Mouse (Mus musculus) midbrain, embryonic 15.5 days (tissue): Measurements from ENCODE around the gene Lrp8. TPM values are rescaled to one million over a fixed set of nuclear protein-coding genes. Genes with fewer than 3 reads are reported as not detected.

Experiments used
- ATAC-seq: fragments of 200-750 bp; cut with Nextera tagmentation; replicated peaks from 2 replicates; pipeline ENCODE4 v1.8.0; 2017; ENCODE audit warnings: moderate TSS enrichment
- H3K27ac ChIP-seq: fragments of 300-500 bp; sonication (generic); 2 replicates; pipeline ENCODE4 v1.5.1; 2015; ENCODE audit warnings: mild to moderate bottlenecking, inconsistent platforms
- H3K27me3 ChIP-seq: fragments of 300-500 bp; sonication (generic); replicated peaks from 2 replicates; pipeline ENCODE4 v1.6.1; 2015; ENCODE audit warnings: inconsistent platforms
- H3K36me3 ChIP-seq: fragments of 300-500 bp; sonication (generic); replicated peaks from 2 replicates; pipeline ENCODE4 v1.6.1; 2015; ENCODE audit warnings: inconsistent platforms
- H3K4me1 ChIP-seq: fragments of 300-500 bp; sonication (generic); 2 replicates; pipeline ENCODE4 v1.6.1; 2015; ENCODE audit warnings: inconsistent platforms
- H3K4me2 ChIP-seq: fragments of 300-500 bp; sonication (generic); 2 replicates; pipeline ENCODE4 v1.6.1; 2015; ENCODE audit warnings: inconsistent platforms, mild to moderate bottlenecking, moderate library complexity
- H3K4me3 ChIP-seq: fragments of 300-500 bp; sonication (generic); 2 replicates; pipeline ENCODE4 v1.5.1; 2015; ENCODE audit warnings: mild to moderate bottlenecking, inconsistent platforms
- H3K9ac ChIP-seq: fragments of 300-500 bp; sonication (generic); 2 replicates; pipeline ENCODE4 v1.6.1; 2015; ENCODE audit warnings: mild to moderate bottlenecking, inconsistent platforms
- H3K9me3 ChIP-seq: fragments of 300-500 bp; sonication (generic); 2 replicates; pipeline ENCODE4 v1.6.1; 2016; ENCODE audit warnings: inconsistent platforms
- WGBS: fragments of 180-500 bp; shearing (Covaris S2); methylation state at CpG from one replicate; pipeline ENCODE4 v1.1.7; 2015; ENCODE audit warnings: mixed read lengths; 5-methylcytosine and 5-hydroxymethylcytosine counted together
- polyA plus RNA-seq: library from polyadenylated mRNA; unstranded; fragments of >200 nt; fragmentation: Nextera tagmentation; extraction: Ambion mirVana; gene quantifications from 2 replicates; pipeline ENCODE4 v1.2.1, GENCODE M21; 2015

The Lrp8 gene
- polyA plus RNA-seq, 1 experiment from 2014 or later, result 70.6 TPM

DNA sequence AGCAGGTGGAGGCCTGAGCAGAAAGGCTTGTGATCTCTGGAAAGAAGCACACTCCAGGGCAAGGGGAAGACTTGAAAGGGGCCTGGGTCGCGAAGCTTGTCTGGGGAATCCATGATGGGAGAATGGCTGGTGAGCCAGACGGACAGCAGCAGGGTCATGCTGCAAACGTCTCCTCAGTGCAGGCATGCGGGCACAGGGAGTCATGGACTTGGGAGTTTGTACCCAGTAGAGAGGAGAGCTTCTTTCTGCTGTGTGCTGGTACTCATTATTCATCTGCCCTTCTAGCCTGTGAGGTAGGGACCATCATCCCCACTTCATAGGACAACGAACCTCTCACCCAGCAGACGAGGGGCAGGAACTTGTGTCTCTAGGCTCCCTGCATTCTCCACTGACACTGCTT is 51.8 kb downstream of the Lrp8 start:
- Histone ChIP-seq H3K4me1 (no peaks in the 10 kb centered on the region), H3K9ac (no peak overlapping the region), H3K9me3 (no peaks in the 10 kb centered on the region), H3K36me3 (peaks cover 43% of the 10 kb centered on the region), H3K27me3 (no peaks in the 10 kb centered on the region), H3K4me3 (no peak overlapping the region), H3K27ac (no peak overlapping the region), H3K4me2 (no peak overlapping the region)
- WGBS, result 87% methylated on average over 7 of the region's 7 CpGs
- ATAC-seq, result no peak

DNA sequence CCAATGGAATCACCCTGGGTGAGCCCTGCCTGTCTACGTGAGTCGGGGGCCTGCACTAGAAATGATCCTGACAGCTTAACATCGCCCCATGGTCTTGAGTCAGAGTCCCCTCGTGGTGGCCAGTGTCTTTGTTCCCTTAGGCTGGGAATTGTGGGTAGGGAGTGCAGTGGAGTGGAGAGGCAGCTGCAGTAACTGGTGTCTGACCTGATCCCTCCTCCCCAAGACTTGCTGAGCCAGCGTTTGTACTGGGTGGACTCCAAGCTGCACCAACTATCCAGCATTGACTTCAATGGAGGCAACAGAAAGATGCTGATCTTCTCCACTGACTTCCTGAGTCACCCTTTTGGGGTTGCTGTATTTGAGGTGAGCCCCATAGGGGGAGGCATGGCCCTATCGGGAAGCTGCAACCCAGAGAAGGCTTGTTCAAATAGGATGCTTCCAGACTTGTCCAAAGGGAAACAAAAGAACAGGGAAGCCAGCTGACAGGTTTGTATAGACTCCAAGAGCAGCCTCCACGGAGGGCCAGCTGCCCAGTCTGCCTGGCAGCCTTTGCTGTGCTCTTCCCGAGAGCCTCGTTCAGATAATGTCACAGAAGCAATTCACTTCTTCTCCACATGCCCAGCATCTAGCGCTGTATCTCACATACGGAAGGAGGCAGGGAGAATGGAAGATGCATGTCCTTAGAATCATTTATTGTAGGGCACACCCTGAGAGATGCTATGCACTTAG is 55.1 kb downstream of the Lrp8 start:
- H3K27ac ChIP-seq, result no peak overlapping the region
- no peak for ATAC-seq

DNA sequence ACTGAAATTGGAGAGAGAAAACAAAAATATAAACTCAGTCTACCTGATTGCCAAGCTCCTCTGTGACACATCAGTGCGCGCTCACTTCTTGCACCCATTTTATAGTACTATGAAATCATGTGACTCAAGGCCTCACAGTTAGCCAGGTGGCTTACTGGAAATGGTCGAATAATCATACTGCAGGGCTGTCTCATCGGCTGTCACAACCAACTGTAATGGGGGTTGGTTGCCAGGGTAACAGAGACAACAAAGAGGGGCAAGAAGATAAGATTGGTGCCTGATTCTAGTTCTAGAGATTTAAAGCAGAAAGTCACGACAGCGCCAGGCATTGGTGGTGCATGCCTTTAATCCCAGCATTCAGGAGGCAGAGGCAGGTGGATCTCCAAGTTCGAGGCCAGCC is 56.9 kb downstream of the Lrp8 start:
- H3K4me1 ChIP-seq, result no peaks in the 10 kb centered on the region
- ATAC-seq, result no peak
- H3K4me2 ChIP-seq, result no peak overlapping the region
- H3K27ac ChIP-seq, result no peak overlapping the region
- no peaks in the 10 kb centered on the region for H3K27me3 ChIP-seq
- no peak overlapping the region for H3K9ac ChIP-seq
- H3K9me3 ChIP-seq, result no peaks in the 10 kb centered on the region
- peaks cover 63% of the 10 kb centered on the region for H3K36me3 ChIP-seq
- no peak overlapping the region for H3K4me3 ChIP-seq
- WGBS, result 90% methylated on average over 7 of the region's 7 CpGs

More for the DNA sequence above, 55.1 kb downstream of the Lrp8 start:
- H3K4me1 ChIP-seq, result no peaks in the 10 kb centered on the region
- peaks cover 64% of the 10 kb centered on the region for H3K36me3 ChIP-seq
- no peak overlapping the region for H3K4me3 ChIP-seq
- 70% methylated on average over 11 of the region's 11 CpGs for WGBS
- no peak overlapping the region for H3K9ac ChIP-seq
- H3K27me3 ChIP-seq, result no peaks in the 10 kb centered on the region
- H3K9me3 ChIP-seq, result no peaks in the 10 kb centered on the region
- no peak overlapping the region for H3K4me2 ChIP-seq

DNA sequence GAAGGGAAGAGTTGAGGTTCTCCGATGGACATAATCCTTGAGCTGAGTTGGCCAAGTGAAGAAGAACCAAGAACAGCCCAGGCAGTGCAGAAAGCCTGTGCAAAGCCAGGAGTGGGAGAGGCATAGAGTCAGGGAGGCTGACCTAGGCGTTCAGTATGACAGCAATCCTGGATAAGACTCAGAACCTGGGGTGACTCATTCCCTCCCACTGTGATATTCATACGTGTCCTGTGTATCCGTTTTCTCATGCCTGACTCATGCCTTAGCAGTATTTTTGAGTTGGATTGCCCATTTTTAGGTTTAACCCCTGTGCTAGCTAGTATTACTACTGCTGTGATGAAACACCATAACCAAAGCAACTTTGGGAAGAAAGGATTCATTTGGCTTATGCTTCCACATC is 62.8 kb downstream of the Lrp8 start:
- ATAC-seq, result no peak
- H3K27me3 ChIP-seq, result no peaks in the 10 kb centered on the region
- no peaks in the 10 kb centered on the region for H3K9me3 ChIP-seq
- no peak overlapping the region for H3K9ac ChIP-seq
- peaks cover 59% of the 10 kb centered on the region for H3K36me3 ChIP-seq
- H3K4me2 ChIP-seq, result no peak overlapping the region
- WGBS, result 94% methylated on average over 4 of the region's 4 CpGs
- no peaks in the 10 kb centered on the region for H3K4me1 ChIP-seq
- H3K4me3 ChIP-seq, result no peak overlapping the region
- H3K27ac ChIP-seq, result no peak overlapping the region

DNA sequence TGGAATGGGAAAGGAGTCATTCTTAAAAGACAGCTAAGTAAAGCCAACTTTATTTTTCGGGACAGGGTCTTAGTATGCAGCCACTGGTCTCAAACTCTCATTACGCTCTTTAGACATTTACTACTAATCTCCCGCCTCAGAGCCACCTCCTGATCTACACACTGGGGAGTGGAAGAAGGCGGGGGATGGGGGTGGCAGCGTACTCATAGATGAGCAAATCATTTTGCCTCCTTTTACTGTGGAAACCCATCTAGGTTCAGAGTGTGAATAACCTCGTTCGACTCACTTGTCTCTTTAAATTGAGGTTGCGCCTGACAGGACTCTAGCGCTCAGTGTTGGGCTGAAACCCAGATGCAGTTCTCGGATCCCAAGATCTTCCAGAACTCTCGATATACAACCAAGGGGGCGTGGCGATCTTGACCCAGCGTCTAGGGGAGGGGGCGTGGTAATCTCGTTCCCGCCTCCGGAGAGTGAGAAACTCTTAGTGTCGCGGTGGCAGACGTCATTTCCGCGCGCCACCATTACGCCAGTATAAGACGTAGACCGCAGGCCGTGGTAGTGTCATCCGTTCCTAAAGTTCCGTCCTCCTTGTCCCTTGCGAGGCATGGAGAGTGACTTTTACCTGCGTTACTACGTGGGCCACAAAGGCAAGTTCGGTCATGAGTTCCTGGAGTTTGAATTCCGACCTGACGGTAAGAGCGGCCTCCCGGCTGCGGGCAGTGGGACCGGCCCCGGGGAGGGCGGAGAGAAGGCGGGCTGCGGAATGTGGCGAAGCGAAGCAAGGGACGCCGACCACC is 77.4 kb downstream of the Lrp8 start, which contains the start of gene Magoh:
Magoh (plus strand) TSS at position 502 of the 797 bp plus-strand sequence.
- WGBS, result 3% methylated on average over 48 of the region's 48 CpGs
- peaks cover 23% of the 10 kb centered on the region for H3K36me3 ChIP-seq
- H3K4me2 ChIP-seq, result peak within 1 kb of the TSS; percentile 75
- H3K4me3 ChIP-seq, result peak within 1 kb of the TSS; percentile 62
- peaks cover 16% of the 10 kb centered on the region for H3K4me1 ChIP-seq
- no peaks in the 10 kb centered on the region for H3K9me3 ChIP-seq
- H3K27me3 ChIP-seq, result no peaks in the 10 kb centered on the region
- H3K27ac ChIP-seq, result peak within 1 kb of the TSS; percentile 77
- peak within 1 kb of the TSS; percentile 63 for H3K9ac ChIP-seq
- ATAC-seq, result peak; percentile 94

DNA sequence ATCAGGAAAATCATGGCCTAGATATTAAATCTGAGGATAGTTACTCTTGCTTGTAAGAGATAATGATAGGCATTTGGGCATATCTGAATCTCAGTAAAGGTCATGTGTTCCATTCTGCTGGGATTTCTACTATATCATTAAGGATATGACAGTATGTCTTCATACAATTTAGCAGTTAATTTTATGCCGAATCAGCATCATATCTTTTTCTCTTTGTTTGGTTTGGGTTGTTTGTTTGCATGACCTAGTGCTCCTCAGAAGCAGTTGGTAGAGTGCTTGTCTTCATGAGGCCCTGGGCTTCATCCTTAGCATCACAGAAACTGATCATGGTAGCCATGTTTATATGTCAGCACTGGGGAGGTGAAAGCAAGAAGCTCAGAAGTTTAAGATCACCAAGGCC is 79.6 kb downstream of the Lrp8 start:
- Histone ChIP-seq H3K27me3 (no peaks in the 10 kb centered on the region), H3K9ac (no peak overlapping the region), H3K36me3 (peaks cover 43% of the 10 kb centered on the region), H3K9me3 (no peaks in the 10 kb centered on the region), H3K4me2 (no peak overlapping the region), H3K4me3 (no peak overlapping the region), H3K27ac (no peak overlapping the region), H3K4me1 (peaks cover 16% of the 10 kb centered on the region)
- 100% methylated on average over 1 of the region's 1 CpGs for WGBS
- ATAC-seq, result no peak

DNA sequence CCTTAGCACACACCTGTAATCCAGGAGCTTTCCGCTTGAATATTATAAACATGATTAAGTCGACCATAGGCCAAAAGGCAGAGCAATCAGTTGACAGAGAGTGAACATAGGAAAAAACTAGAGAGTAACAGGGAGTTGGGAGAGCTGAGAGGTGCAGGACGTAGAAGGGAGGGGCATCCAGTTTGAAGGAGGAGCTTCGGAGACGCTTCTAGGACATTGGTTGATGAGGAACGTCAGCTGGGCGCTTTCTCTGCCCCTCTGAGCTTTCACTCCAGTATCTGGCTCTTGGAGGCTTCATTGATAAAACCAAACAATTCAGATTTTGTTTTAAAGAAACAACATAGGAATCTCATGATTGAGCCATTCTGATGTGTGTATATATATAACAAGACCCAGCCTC is 84.3 kb downstream of the Lrp8 start:
- Histone ChIP-seq H3K27ac (no peak overlapping the region), H3K9ac (no peak overlapping the region), H3K4me2 (no peak overlapping the region), H3K4me3 (no peak overlapping the region), H3K27me3 (no peaks in the 10 kb centered on the region), H3K36me3 (peaks cover 48% of the 10 kb centered on the region), H3K9me3 (no peaks in the 10 kb centered on the region), H3K4me1 (peaks cover 13% of the 10 kb centered on the region)
- ATAC-seq, result no peak
- WGBS, result 80% methylated on average over 7 of the region's 7 CpGs

DNA sequence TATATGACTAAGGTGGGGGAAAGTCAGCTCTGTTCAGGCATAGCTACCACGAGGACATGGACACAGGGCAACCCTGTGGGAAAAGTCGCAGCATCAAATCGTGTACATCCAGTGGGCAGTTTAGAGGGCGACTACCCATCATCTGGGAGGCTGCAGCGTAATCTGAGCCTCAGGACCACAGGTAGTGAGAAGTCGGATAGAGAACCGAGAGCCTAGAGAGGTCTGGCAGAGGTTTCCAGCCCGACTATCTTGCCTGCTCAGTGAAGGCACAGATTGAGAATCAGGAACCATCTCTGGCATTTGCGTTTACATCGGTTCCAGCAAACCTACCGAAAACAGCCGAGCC is 87.3 kb downstream of the Lrp8 start:
- peak; percentile 62 for ATAC-seq

DNA sequence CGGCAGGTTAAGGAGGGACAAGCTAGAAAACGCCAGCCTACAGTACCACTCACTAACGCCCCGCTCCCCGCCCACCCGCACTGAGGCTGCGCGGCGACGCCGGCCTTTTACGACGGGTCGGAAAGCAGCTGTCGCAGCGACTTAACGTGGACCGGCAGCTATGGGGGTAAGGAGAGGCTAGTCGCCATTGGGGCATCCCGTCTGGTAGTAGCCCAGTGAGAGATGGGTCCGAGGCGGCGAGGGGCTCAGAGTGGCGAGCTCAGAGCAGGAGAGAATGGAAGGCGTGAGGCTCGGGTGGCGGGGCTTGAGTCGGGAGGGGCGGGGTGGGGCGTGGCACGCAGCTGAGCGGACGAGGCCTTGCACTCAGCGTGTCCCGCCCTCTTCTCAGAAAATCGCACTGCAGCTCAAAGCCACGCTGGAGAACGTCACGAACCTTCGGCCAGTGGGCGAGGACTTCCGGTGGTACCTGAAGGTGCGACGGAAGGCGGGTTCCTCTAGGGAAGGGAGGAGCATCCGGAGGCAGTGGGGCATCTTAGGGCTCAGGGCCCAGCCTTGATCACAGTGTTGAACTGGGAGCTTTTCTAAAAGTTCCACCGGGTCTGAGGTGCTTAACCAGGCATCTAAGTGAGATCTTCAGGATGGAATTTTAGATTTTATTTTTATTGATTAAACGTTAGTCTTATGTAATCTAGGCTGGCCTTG is 87.8 kb downstream of the Lrp8 start, which contains the start of gene 0610037L13Rik:
0610037L13Rik (plus strand) TSS at position 83 of the 702 bp plus-strand sequence.
- H3K27ac ChIP-seq, result peak within 1 kb of the TSS; percentile 97
- H3K36me3 ChIP-seq, result peaks cover 35% of the 10 kb centered on the region; the same call in 1 of the 2 replicates
- H3K9ac ChIP-seq, result peak within 1 kb of the TSS; percentile 83
- ATAC-seq, result peak; percentile 97
- no peaks in the 10 kb centered on the region for H3K9me3 ChIP-seq
- peaks cover 13% of the 10 kb centered on the region for H3K4me1 ChIP-seq
- no peaks in the 10 kb centered on the region for H3K27me3 ChIP-seq
- under 1% methylated on average over 48 of the region's 48 CpGs for WGBS
- H3K4me3 ChIP-seq, result peak within 1 kb of the TSS; percentile 72
- peak within 1 kb of the TSS; percentile 93 for H3K4me2 ChIP-seq

More for the DNA sequence above, 87.3 kb downstream of the Lrp8 start:
- H3K4me3 ChIP-seq, result peak overlapping the region; percentile 72
- H3K9me3 ChIP-seq, result no peaks in the 10 kb centered on the region
- peak overlapping the region; percentile 93 for H3K4me2 ChIP-seq
- WGBS, result under 1% methylated on average over 12 of the region's 12 CpGs
- H3K9ac ChIP-seq, result peak overlapping the region; percentile 83
- H3K27me3 ChIP-seq, result no peaks in the 10 kb centered on the region
- H3K27ac ChIP-seq, result peak overlapping the region; percentile 97
- H3K4me1 ChIP-seq, result peaks cover 13% of the 10 kb centered on the region
- peaks cover 34% of the 10 kb centered on the region for H3K36me3 ChIP-seq

DNA sequence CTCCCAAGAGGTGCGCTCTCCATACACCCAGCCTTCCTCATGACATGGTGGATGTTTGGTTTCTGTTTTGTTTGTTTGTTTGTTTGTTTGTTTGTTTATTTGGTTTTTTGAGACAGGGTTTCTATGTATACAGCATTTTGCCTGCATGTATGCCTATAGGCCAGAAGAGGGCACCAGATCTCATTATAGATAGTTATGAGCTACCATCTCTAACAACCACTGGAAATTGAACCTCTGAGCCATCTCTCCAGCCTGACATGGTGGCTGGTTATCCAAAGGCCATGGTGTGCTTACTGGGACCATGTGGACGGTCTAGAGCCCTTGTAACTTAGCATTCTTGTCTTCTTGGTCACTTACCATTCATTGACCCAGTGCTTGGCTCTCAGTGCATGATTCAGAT is 90.6 kb downstream of the Lrp8 start:
- 91% methylated on average over 2 of the region's 2 CpGs for WGBS
- no peak overlapping the region for H3K9ac ChIP-seq
- no peak for ATAC-seq
- H3K4me2 ChIP-seq, result no peak overlapping the region
- H3K4me1 ChIP-seq, result peaks cover 13% of the 10 kb centered on the region
- H3K36me3 ChIP-seq, result peaks cover 28% of the 10 kb centered on the region; the same call in 1 of the 2 replicates
- H3K9me3 ChIP-seq, result no peaks in the 10 kb centered on the region
- H3K27me3 ChIP-seq, result no peaks in the 10 kb centered on the region
- no peak overlapping the region for H3K27ac ChIP-seq
- H3K4me3 ChIP-seq, result no peak overlapping the region

DNA sequence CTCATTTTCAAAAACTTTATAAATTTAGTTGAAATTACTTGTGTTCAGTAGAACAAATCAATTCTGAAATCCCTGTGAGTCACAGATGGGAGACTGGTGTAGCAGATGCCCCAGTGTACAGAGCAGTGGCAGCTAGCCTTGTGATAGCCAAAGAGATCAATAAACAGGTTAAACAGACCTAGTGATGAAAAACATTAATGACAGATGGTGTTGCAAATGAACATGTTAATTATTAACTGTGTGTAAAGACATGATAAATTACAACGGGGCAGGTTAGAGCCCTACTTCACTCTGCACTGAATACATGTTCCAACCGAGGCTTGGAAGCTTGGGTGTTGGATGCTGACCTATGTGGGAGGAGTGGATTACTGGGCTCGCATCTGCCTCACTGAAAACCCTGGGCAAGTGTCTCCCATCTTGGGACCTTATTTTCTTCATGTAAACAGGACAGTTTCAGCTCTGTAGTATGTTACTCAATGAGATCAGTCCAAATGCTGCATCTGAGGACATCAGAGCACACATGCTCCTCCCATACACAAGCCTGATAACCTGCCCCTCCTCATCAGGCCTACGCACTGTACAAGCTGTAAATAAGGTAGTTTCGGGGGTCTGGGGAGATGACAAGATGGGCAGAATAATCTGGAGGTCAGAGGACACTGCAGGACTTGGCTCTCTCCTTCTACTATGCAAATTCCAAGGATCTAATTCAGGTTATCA is 97.3 kb downstream of the Lrp8 start:
- Histone ChIP-seq H3K4me2 (no peak overlapping the region), H3K36me3 (peaks cover 28% of the 10 kb centered on the region; the same call in 1 of the 2 replicates), H3K27me3 (no peaks in the 10 kb centered on the region), H3K9me3 (no peaks in the 10 kb centered on the region), H3K4me1 (no peaks in the 10 kb centered on the region), H3K9ac (no peak overlapping the region), H3K4me3 (no peak overlapping the region), H3K27ac (no peak overlapping the region)
- WGBS, result 94% methylated on average over 5 of the region's 5 CpGs
- no peak for ATAC-seq
